Mouse (Mus musculus) G1E (cell line): ENCODE data around the gene Ambra1. TPM values are rescaled to one million over a fixed set of nuclear protein-coding genes. Genes with fewer than 3 reads are reported as not detected.

Experiments used
- ATAC-seq: 2 replicates; pipeline ENCODE4 v1.8.0; 2016; ENCODE audit warnings: mild to moderate bottlenecking; ENCODE audit not compliant: insufficient number of reproducible peaks, poor library complexity, low FRiP score, severe bottlenecking; ENCODE audit errors: extremely low read depth
- DNase-seq: peaks from one replicate; pipeline ENCODE4 v3.0.0; 2012; ENCODE audit warnings: low spot score
- H3K27me3 ChIP-seq: 2 replicates; pipeline ENCODE4 v1.6.1; 2012; ENCODE audit warnings: mild to moderate bottlenecking, low read length, inconsistent platforms; ENCODE audit not compliant: insufficient read depth
- H3K36me3 ChIP-seq: replicated peaks from 2 replicates; pipeline ENCODE3; 2012; ENCODE audit warnings: mild to moderate bottlenecking, inconsistent platforms
- H3K4me1 ChIP-seq: 2 replicates; pipeline ENCODE4 v1.6.1; 2012; ENCODE audit warnings: low read depth, low read length, inconsistent platforms, mixed read lengths; ENCODE audit not compliant: insufficient read depth
- H3K4me3 ChIP-seq: 2 replicates; pipeline ENCODE4 v1.5.1; 2012; ENCODE audit warnings: low read depth, mild to moderate bottlenecking, inconsistent platforms, low read length, moderate library complexity, mixed read lengths
- H3K9me3 ChIP-seq: replicated peaks from 2 replicates; pipeline ENCODE4 v1.6.1; 2012; ENCODE audit warnings: inconsistent platforms
- CTCF ChIP-seq: IDR thresholded peaks from 2 replicates; pipeline ENCODE4 v1.5.1; 2012; ENCODE audit warnings: low read depth, low read length, inconsistent platforms, mixed read lengths
- GATA1 ChIP-seq: IDR thresholded peaks from 2 replicates; pipeline ENCODE4 v1.6.1; 2012; ENCODE audit warnings: borderline replicate concordance, low read length, inconsistent platforms, mixed read lengths
- GATA2 ChIP-seq: IDR thresholded peaks from 2 replicates; pipeline ENCODE4 v1.6.1; 2012; ENCODE audit warnings: low read depth, low read length, inconsistent platforms, borderline replicate concordance
- POLR2AphosphoS5 ChIP-seq: IDR thresholded peaks from 2 replicates; pipeline ENCODE4 v1.6.1; 2012; ENCODE audit warnings: low read depth, low read length, inconsistent platforms; ENCODE audit not compliant: insufficient replicate concordance
- TAL1 ChIP-seq: conservative IDR thresholded peaks from 2 replicates; pipeline ENCODE4 v1.6.1; 2012; ENCODE audit warnings: low read depth, low read length, inconsistent platforms, mixed read lengths
- polyA plus RNA-seq: library from polyadenylated mRNA; stranded (reverse); fragments of >175 nt; gene quantifications from 2 replicates; pipeline ENCODE4 v1.2.3, GENCODE M21; 2012
- total RNA-seq, 2 experiments: library from RNA; stranded (forward) in 1 of 2; stranded (reverse) in 1 of 2; fragments of 200-1000 nt in 1 of 2; fragments of >200 nt in 1 of 2; fragmentation: Nextera tagmentation in 1 of 2; gene quantifications; 2 replicates each; pipeline ENCODE4 v1.2.3; 2014 to 2017

The Ambra1 gene
- total and polyA plus RNA-seq, 3 experiments, result 14.3 to 64.0 (median 30.5) TPM

DNA sequence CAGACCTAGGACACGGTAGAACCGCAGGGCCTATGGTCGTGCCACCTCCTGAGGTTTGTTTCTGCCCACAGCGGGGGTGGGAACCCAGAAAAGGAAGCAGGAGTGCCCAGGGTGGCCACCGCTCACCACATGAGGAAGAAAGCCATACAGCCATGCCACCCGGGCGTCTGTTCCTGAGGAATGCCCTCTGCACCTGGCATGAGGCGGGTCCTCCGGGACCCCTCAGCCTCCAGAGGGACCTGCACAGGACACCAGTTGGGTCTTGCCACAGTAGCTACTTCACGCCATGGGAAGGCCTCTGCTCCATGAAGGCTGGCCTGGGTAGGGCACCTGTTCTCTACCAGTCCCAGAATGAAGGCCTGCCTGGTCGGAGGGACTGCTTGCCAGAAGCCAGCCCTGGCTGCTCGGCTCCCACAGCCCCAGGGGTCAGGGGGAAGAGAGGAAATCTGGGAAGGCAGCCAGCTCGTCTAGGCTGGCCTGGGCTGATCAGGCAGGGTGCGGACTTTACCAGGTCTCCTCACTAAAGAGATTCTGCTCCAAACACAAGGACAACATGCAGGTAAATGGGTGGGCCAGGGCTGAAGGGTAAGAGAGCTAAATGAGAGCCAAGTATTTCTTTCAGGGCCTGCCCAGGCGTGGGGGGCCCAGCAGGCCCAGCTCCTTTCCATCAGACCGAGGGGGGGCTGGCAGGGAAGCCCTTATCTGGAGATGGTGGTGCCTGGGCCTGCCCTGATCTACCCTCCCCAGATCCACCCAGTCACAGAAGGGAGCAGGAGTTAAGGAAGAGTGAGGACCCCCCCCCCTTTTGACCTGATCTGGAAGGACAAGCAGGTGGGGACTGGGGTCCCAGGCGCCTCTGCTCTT, 219.7 kb downstream of the Ambra1 start:
- peak; percentile 72 for DNase-seq
- Histone ChIP-seq H3K9me3 (no peaks in the 10 kb centered on the region), H3K27me3 (no peaks in the 10 kb centered on the region), H3K36me3 (peaks cover 75% of the 10 kb centered on the region), H3K4me1 (peaks cover 87% of the 10 kb centered on the region), H3K4me3 (peak overlapping the region; percentile 77)
- ATAC-seq, result peak; percentile 5; the same call in 1 of the 2 replicates
- no peak for TF ChIP-seq POLR2AphosphoS5
- no peak for TF ChIP-seq GATA1
- no peak for TF ChIP-seq GATA2
- no peak for TF ChIP-seq CTCF
- TF ChIP-seq TAL1, result no peak; the same call in 1 of the 2 replicates

DNA sequence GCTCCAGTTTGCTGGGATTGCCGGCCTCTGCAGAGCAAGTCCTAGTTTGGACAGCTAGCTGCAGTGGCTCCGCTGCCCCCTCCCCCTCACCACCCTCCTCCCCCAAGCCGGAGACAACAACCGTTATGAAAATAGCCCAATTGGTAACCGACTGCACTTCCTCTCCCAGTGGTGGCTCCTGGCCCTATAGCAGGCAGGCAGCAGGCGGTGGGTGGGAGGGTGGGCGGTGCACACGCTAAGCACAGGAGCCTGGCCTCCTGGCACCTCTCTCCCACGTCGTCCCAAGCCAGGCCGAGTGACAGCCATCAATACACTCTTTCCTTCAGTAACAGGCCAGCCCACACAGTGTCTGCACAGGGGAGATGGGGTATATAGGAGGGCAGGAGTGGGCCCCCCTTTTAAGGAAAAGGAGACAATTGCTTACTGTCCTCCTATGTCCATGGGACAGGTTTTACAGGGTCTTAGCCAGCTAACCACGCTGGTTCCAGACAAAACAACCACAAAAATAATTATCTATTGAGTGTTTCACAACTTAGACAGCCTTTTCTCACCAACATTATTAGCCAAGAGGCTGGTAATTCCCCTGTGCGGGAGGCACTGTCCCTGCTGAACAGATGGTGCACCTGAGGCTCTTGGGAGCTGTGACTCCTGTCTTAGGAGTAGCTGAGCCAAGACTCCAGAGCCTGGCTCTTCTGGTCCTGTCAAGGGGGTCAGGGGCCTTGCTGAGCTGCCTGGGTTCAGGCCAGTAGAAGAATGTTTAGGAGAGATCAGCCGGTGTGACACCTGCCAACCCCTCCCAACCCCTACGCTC, 220.5 kb downstream of the Ambra1 start:
- H3K36me3 ChIP-seq, result peaks cover 75% of the 10 kb centered on the region
- DNase-seq, result peak; percentile 97
- H3K4me1 ChIP-seq, result peaks cover 86% of the 10 kb centered on the region

DNA sequence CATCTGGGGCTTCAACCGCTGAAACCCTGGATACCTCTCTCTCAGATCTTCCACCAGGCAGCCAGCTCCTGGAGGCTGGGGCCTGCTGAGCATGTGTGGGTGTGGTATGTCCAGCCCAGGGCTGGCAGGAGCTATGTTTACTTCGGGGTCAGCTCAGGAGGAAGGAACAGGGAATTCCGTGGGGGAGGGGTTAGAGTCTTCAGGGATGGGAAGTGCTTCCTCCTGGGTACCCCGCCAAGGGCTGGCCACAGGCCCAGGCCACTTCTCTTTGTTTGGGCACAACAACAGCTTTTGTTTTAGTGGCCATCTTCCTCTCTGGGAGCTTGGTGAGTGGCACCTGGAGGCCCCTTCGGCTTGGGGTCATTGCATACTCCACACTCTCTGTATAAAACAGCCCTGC, 223.9 kb downstream of the Ambra1 start:
- peak overlapping the region; percentile 2; the same call in 1 of the 2 replicates for H3K4me3 ChIP-seq
- no peaks in the 10 kb centered on the region for H3K27me3 ChIP-seq
- peaks cover 67% of the 10 kb centered on the region for H3K36me3 ChIP-seq
- DNase-seq (no peak), ATAC-seq (no peak)
- H3K4me1 ChIP-seq, result peaks cover 82% of the 10 kb centered on the region
- no peaks in the 10 kb centered on the region for H3K9me3 ChIP-seq
- no peak for TF ChIP-seq TAL1
- no peak for TF ChIP-seq GATA1
- no peak for TF ChIP-seq GATA2
- TF ChIP-seq CTCF, result no peak
- no peak for TF ChIP-seq POLR2AphosphoS5

More for the DNA sequence above, 220.5 kb downstream of the Ambra1 start:
- ATAC-seq, result peak; percentile 72
- Histone ChIP-seq H3K9me3 (no peaks in the 10 kb centered on the region), H3K4me3 (peak overlapping the region; percentile 77), H3K27me3 (no peaks in the 10 kb centered on the region)
- no peak for TF ChIP-seq POLR2AphosphoS5

DNA sequence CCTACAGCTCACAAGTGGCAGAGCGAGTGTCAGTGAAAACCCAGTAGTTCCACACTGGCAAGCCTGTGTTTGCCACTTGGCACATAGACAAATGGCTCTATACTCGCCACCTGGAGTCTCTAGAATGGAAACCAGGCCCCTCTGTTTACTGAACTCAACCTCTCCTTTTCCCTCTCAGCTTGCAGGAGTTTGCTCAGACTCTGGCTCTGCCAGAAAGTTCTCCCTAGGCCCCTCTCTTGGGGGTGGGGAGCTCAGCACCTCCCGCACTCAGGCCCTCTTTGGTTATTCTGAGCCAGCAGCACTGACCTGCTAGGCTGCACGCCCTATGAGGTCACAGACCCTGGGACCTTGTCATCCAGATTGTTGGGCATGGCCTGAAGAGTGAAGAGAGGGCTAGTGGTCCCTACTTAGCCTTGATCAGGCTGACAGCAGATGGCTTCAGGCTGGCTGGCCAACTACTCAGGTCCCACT, 225.2 kb downstream of the Ambra1 start:
- Histone ChIP-seq H3K9me3 (no peaks in the 10 kb centered on the region), H3K36me3 (peaks cover 71% of the 10 kb centered on the region), H3K4me1 (peaks cover 86% of the 10 kb centered on the region), H3K4me3 (no peak overlapping the region), H3K27me3 (no peaks in the 10 kb centered on the region)
- DNase-seq (no peak), ATAC-seq (no peak)
- TF ChIP-seq CTCF (no peak), GATA2 (no peak), TAL1 (no peak), POLR2AphosphoS5 (no peak), GATA1 (no peak)

DNA sequence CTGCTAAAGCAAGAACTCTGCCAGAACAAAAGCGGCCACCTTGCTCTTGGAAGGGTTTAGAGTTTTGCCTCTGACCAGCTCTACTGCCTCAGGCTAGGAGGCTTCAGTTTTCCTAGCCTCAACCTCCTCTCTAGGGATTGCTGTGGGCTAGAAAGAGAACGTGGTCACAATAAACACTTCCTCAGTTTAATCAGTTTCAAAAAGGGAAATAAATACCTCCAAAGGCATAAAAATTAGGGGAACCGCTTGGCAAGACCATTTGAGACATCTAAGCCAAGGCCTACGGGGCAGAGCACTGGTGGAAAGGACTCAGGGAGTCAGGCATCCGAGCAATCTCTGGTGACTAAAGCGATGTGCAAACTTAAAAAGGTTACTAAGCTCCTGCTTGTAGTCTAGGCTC, 225.9 kb downstream of the Ambra1 start:
- Histone ChIP-seq H3K9me3 (no peaks in the 10 kb centered on the region), H3K36me3 (peaks cover 79% of the 10 kb centered on the region), H3K27me3 (no peaks in the 10 kb centered on the region), H3K4me3 (no peak overlapping the region), H3K4me1 (peaks cover 87% of the 10 kb centered on the region)
- ATAC-seq (no peak), DNase-seq (no peak)
- TF ChIP-seq TAL1 (no peak), GATA1 (no peak), CTCF (no peak), GATA2 (no peak), POLR2AphosphoS5 (no peak)

DNA sequence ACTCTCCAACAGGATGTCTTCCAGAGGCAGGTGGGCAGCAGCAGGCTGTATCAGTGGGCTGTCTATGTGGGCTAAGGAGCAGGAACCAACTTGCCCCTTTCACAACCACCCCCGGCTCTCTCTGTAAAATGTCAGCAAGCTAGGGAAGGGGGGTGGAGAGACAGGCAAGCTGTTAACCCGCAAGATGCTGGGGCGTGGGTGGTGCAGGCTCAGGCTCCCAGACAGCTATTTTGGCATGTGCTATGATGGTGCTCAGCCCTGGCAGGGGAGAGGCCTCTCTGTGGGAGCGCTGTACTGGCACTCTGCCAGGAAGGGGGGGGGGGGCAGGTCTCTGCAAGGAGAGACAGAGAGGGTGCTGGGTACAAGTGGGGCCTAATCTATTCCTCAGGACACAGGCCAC, 227.2 kb downstream of the Ambra1 start:
- TF ChIP-seq TAL1 (no peak), POLR2AphosphoS5 (no peak), GATA1 (no peak), GATA2 (no peak), CTCF (no peak)
- H3K9me3 ChIP-seq, result no peaks in the 10 kb centered on the region
- peaks cover 83% of the 10 kb centered on the region for H3K36me3 ChIP-seq
- no peaks in the 10 kb centered on the region for H3K27me3 ChIP-seq
- H3K4me1 ChIP-seq, result peaks cover 88% of the 10 kb centered on the region
- DNase-seq, result peak; percentile 63
- peak; percentile 57 for ATAC-seq
- peak overlapping the region; percentile 56; the same call in 1 of the 2 replicates for H3K4me3 ChIP-seq
